24 mouse cellular contexts compared by ENCODE assay signal in the genomic region with DNA sequence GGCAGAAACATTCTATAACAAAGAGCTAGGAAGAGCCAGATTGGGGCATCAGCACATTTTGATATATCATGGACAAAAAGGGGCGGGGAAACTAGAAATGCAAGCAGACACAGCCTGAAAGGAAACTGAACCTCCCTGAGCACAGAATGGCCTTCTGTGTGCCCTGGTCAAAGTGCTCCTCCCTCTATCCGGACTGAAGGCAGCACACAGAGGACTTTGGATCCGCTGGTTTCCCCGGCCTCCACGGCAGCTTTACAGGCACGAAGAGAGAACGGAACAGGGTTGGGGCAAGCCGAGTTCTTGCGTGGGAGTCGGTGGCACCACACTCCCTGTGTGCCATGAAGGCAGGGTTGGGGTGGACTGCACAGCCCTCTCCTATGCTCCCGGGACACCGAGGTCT.
DNase-seq lines count a peak whose midpoint lies in the region; ATAC-seq and TF ChIP-seq lines count a peak whose summit lies in the region.
"Had no signal": no experiment of that assay in that cellular context is flagged by ENCODE, and none has a peak within 500 bp of the region (broad histone marks: within the 10 kb centered on the region; RNA-seq: fewer than 3 reads in every experiment).

No protein-coding gene starts in this region.

- peaks cover 10% of the 10 kb centered on the region for H3K36me3 ChIP-seq in kidney, embryonic 15.5 days
- peaks cover 13% of the 10 kb centered on the region; the same call in 1 of the 2 replicates for H3K36me3 ChIP-seq in intestine, postnatal 0 days (ENCODE audit: control insufficient read depth, insufficient read depth)
- H3K36me3 ChIP-seq in liver, postnatal 0 days (replicated peaks; ENCODE audit: insufficient read depth, low read length): no peaks in the 10 kb centered on the region
- H3K36me3 ChIP-seq: heart, embryonic 12.5 days; hindbrain, embryonic 12.5 days; limb, embryonic 15.5 days had no signal

- no peak for TF ChIP-seq CTCF in intestine, postnatal 0 days (IDR thresholded peaks at IDR 0.05; ENCODE audit: low read depth)
- TF ChIP-seq CTCF in liver, postnatal 0 days (IDR thresholded peaks at IDR 0.05; ENCODE audit: low read depth): no peak

- H3K27ac ChIP-seq in kidney, embryonic 15.5 days: no peak overlapping the region
- H3K27ac ChIP-seq in intestine, postnatal 0 days (ENCODE audit: low read depth, low read length): peak overlapping the region; percentile 47
- H3K27ac ChIP-seq in liver, postnatal 0 days (ENCODE audit: low read depth): peak overlapping the region; percentile 67
- H3K27ac ChIP-seq: hindbrain, embryonic 12.5 days; layer of hippocampus, adult 2 months; limb, embryonic 15.5 days; midbrain, embryonic 13.5 days; neural tube, embryonic 15.5 days had no signal

- no peak; the same call in 1 of the 2 replicates for ATAC-seq in kidney, embryonic 15.5 days (replicated peaks; ENCODE audit: low FRiP score)
- peak; percentile 85 for ATAC-seq in intestine, postnatal 0 days
- peak; percentile 66 for ATAC-seq in liver, postnatal 0 days
- ATAC-seq: CD4-positive, CD25-positive, alpha-beta regulatory T cell, adult 4 months; forebrain, postnatal 0 days; midbrain, embryonic 13.5 days; Patski had no signal

- no peaks in the 10 kb centered on the region for H3K9me3 ChIP-seq in kidney, embryonic 15.5 days (replicated peaks)
- no peaks in the 10 kb centered on the region for H3K9me3 ChIP-seq in intestine, postnatal 0 days (ENCODE audit: control insufficient read depth)
- H3K9me3 ChIP-seq in liver, postnatal 0 days (ENCODE audit: low read length): no peaks in the 10 kb centered on the region
- H3K9me3 ChIP-seq: heart, embryonic 12.5 days; hindbrain, embryonic 12.5 days; limb, embryonic 15.5 days; midbrain, embryonic 13.5 days; neural tube, embryonic 15.5 days had no signal

- H3K4me2 ChIP-seq in kidney, embryonic 15.5 days: no peak overlapping the region
- peak overlapping the region; percentile 25 for H3K4me2 ChIP-seq in intestine, postnatal 0 days (replicated peaks; ENCODE audit: low read depth)
- H3K4me2 ChIP-seq in liver, postnatal 0 days (ENCODE audit: low read depth, low read length): no peak overlapping the region
- H3K4me2 ChIP-seq: heart, embryonic 12.5 days; hindbrain, embryonic 12.5 days; limb, embryonic 15.5 days; midbrain, embryonic 13.5 days; neural tube, embryonic 15.5 days had no signal

- intact Hi-C loops in left cerebral cortex, postnatal 10 days (cut with DNase I): no loop called here

- peak; percentile 67 for DNase-seq in kidney, adult 11 months
- peak; percentile 74 to 77 for DNase-seq in kidney, postnatal 36 days
- no peak for DNase-seq in liver, postnatal 0 days
- DNase-seq in left cerebral cortex, postnatal 10 days (ENCODE audit: extremely low spot score in 1 of 2, low spot score in 2 of 2): no peak
- DNase-seq in cerebellum, adult 18-20 months: no peak
- DNase-seq in embryo, embryonic 10.5 days (ENCODE audit: low spot score): no peak
- DNase-seq: adrenal gland, postnatal 10 days; embryo, embryonic 11 days; forebrain, postnatal 0 days; heart, postnatal 14 days; layer of hippocampus, postnatal 36 days; lung, postnatal 10 days; right cerebral cortex, postnatal 14 days; thymus, postnatal 14 days had no signal

- H3K4me3 ChIP-seq in kidney, embryonic 15.5 days (replicated peaks): no peak overlapping the region
- H3K4me3 ChIP-seq in intestine, postnatal 0 days (ENCODE audit: low read depth, low read length): no peak overlapping the region
- no peak overlapping the region for H3K4me3 ChIP-seq in liver, postnatal 0 days (ENCODE audit: low read depth, low read length)
- H3K4me3 ChIP-seq: heart, embryonic 12.5 days; hindbrain, embryonic 12.5 days; layer of hippocampus, adult 2 months; limb, embryonic 15.5 days; midbrain, embryonic 13.5 days; neural tube, embryonic 15.5 days had no signal

- peaks cover 22% of the 10 kb centered on the region for H3K4me1 ChIP-seq in kidney, embryonic 15.5 days
- H3K4me1 ChIP-seq in intestine, postnatal 0 days (replicated peaks; ENCODE audit: control insufficient read depth, insufficient read depth, low read length): peaks cover 8% of the 10 kb centered on the region; the same call in 1 of the 2 replicates
- H3K4me1 ChIP-seq in liver, postnatal 0 days (ENCODE audit: insufficient read depth): peaks cover 41% of the 10 kb centered on the region
- H3K4me1 ChIP-seq: limb, embryonic 15.5 days; midbrain, embryonic 13.5 days; neural tube, embryonic 15.5 days had no signal

- no peaks in the 10 kb centered on the region for H3K27me3 ChIP-seq in kidney, embryonic 15.5 days
- no peaks in the 10 kb centered on the region for H3K27me3 ChIP-seq in intestine, postnatal 0 days (replicated peaks; ENCODE audit: control insufficient read depth, insufficient read depth, low read length)
- no peaks in the 10 kb centered on the region for H3K27me3 ChIP-seq in liver, postnatal 0 days (ENCODE audit: insufficient read depth, low read length)
- H3K27me3 ChIP-seq: heart, embryonic 12.5 days; hindbrain, embryonic 12.5 days; limb, embryonic 15.5 days; midbrain, embryonic 13.5 days; neural tube, embryonic 15.5 days; Patski had no signal

- no peak overlapping the region for H3K9ac ChIP-seq in kidney, embryonic 15.5 days
- H3K9ac ChIP-seq in intestine, postnatal 0 days (ENCODE audit: low read depth, low read length): no peak overlapping the region
- H3K9ac ChIP-seq in liver, postnatal 0 days (replicated peaks): no peak overlapping the region
- H3K9ac ChIP-seq: forebrain, postnatal 0 days; heart, embryonic 12.5 days; hindbrain, embryonic 12.5 days; limb, embryonic 15.5 days; midbrain, embryonic 13.5 days; neural tube, embryonic 15.5 days had no signal

- no peak for TF ChIP-seq EP300 in liver, postnatal 0 days (IDR thresholded peaks at IDR 0.05; ENCODE audit: low read depth)

- 79% methylated on average over 12 of the region's 12 CpGs for WGBS in kidney, embryonic 15.5 days
- 36% methylated on average over 12 of the region's 12 CpGs for WGBS in intestine, postnatal 0 days
- WGBS in liver, postnatal 0 days (ENCODE audit: insufficient replicate concordance): 59% methylated on average over 12 of the region's 12 CpGs

Comparison
In these comparisons a context has a peak if more than half of its experiments do, and no peak if none do; other contexts are left out.
1. DNase-seq: peak in kidney, adult 11 months (single experiment) and kidney, postnatal 36 days (2 of 2); none in liver, postnatal 0 days (single experiment), left cerebral cortex, postnatal 10 days (0 of 2), cerebellum, adult 18-20 months (0 of 2) and embryo, embryonic 10.5 days (single experiment).